Mouse (Mus musculus): ENCODE measurements around the gene Col5a1. TPM values are rescaled to one million over a fixed set of nuclear protein-coding genes. Genes with fewer than 3 reads are reported as not detected.
A peak's percentile ranks its signal among the peaks of the same experiment; 100 is the strongest.

The Col5a1 gene
- total RNA-seq, 2 experiments from 2014 or later = 14.8 to 17.9 TPM

DNA sequence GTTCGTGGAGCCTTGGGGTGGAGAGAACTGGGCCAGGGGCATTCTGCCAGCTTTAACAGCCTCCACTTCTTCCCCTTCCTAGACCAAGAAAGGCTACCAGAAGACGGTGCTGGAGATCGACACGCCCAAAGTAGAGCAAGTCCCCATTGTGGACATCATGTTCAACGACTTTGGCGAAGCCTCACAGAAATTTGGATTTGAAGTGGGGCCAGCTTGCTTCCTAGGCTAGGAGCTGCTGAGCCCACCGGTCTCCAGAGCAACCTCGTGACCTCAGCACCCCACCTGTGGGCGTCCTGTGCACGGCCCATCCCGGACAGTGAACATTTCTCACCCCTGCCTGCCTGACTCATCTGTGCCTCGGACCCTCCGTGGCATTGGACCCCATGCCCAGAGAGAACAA lies 150.6 kb downstream of the Col5a1 start:
- no peak for DNase-seq

DNA sequence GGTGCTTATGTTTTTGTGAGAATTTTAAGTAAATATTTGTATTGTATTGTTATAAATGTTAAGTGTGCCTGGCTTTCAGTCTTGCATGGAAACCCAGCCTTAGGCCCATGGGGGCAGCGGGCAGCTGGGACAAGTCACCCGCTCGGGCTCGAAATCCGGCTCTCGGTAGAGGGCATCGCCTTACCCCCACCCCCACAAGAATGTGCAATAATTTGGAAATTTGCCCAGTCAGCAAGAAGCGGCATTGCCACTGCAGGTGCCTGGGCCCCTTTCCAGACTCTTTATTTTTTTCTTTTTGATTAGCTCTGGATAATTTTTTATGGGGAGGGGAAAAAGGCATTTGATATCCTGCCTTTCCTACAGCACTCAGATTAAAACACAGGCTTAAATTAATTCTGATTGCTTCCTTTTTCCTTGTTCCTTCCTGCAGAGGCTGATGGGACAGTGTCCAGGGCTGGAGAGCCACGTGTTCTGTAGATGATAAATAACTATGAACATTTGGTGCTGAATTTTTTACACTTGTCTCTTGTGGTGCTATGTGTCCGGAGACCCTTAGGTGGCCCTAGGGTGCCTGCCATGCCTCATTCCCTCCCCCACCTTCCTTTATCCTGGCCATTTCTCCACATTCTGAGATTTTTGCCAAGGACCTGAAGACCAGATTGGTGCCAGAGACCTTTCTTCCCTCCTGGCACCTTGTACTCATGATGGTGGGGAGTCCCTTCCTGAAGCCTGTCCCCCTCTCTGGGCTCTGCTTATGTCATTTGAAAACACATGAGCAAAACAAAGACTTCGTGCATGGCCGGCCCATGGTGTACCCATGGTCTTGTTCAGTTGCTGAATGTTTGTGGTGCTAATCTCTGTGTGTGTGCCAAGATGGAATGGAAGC lies 151.5 kb downstream of the Col5a1 start:
- peak; percentile 12 to 13 for DNase-seq

DNA sequence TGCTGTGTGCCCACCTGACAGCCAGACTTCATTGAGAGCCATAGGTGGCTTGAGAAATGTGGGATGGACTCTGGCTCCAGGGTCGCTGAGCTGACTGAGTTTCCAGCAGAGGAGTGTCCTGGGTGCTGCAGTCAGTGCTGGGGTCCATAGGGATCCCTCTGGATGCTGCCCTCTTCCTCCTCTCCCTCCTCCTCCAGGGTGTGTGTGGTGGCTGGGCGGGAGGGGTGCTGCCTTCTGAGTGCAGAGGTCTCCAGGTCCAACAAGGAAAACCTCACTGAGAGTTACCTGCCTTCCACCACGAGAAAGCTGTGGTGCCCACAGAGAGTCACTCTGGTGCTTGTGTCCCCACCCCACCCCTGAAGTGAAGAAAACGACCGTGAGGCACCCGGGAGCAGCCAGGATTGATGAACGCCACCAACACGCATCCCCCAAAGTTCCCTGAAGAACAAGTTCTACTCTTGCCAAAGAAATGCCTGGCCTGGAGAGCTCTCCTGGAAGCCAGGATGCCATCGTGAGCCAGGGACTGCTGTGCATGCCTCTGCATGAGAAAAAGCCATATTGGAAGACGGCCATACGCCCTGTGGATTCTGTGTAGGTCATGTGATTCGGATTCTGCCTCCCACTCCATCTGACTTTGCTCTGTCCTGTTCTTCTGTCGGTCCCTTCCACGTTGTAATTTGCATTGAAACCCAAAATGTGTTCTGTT lies 152.3 kb downstream of the Col5a1 start:
- DNase-seq = peak; percentile 54 to 65

DNA sequence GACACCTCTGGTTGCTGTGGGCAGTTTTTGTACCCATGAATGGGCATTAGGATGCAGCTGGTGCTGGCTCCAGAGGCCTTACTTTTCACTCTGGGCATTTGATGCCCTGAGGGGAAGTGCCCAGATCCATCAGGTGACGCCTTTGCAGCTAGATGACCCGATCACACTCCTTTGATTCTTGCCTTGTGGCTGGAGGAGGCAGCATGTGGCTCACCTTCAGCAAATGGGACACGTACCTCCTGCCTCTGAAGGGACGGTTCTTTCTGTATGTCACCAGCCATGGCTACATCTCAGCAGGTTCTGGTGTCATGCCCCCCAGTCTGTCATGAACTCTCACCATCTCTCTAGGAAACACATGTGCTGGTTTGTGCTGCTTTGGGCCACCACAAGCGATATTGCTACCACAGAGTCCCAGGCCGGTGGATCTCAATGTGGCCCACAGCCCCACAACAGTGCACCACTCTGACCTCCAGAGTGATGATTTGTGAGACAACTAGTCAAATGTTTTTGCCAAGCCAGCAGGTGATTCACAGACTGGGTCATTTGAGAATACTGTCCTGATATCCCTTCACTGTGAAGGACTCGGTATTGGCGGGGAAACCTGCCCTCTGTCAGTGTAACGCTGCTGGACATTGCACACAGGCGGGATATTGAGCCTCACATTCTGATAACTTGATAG lies 153.6 kb downstream of the Col5a1 start:
- DNase-seq = no peak

DNA sequence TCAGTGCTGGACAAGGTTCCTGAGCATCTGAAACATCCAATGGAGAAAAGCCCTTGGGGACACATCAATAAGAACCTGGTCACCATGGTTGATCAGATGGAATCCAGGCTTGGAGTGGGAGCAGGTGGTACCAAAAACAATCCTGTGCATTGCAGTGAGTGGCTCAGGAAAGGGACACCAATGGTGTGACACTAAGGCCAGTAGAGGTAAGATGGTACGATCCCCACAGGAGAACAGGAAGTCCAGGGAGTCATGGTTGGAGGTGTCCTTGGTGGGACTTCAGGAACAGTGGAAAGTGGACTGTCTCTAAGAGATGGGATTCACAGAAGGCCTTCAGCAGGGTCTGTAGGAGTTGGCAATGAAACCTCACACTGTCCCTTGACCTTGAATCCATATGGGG lies 154.2 kb downstream of the Col5a1 start:
- no peak for DNase-seq

DNA sequence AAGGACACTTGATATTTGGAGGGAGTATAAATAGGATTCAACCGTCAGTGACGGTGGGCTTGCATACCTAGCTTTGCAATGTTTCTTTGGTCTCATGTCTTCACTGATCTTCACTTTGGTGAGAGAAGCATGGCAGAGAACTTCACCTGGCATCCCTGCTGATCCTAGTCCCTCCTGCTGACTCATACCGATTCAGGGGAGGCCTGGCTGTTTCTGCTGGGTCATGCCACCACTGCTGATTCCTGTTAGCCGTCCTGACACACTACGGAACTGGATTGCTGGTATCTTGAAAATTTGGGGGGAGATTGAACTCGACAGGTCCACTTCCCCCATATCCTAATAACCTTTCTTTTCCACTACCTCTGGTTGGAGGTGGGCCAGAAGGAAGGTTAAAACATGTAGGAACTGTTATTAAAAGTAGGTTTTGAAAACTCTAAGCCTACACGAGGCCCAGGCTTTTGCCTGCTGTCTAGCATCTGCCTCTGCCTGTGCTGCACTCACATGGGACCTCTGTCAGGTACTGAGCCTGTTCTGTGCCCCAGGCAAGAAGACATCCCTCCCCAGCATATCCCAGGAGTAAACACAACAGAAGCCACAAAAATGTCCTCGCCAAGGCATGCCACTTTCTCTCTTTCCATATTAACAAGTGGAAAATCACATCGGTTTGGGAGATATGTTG lies 158.8 kb downstream of the Col5a1 start:
- DNase-seq = no peak

DNA sequence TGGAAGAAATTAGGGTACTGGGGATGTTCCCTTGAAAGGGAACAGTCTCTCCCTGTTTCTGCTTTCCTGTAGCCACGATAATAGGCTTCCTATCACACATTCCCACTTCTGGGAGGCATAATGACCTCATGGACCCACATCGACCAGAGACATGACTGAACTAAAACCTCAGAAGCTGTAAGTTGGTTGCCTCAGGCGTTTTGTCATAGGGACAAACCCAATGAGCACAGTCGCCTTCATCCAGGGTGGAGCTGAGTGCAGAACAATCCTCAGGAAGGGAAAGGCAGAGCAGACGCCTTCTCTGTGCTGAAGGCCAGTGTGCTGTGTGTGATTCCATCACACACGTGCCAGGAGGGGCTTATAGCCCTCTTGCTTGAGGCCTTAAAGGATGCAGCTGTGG lies 160.1 kb downstream of the Col5a1 start:
- no peak for DNase-seq

DNA sequence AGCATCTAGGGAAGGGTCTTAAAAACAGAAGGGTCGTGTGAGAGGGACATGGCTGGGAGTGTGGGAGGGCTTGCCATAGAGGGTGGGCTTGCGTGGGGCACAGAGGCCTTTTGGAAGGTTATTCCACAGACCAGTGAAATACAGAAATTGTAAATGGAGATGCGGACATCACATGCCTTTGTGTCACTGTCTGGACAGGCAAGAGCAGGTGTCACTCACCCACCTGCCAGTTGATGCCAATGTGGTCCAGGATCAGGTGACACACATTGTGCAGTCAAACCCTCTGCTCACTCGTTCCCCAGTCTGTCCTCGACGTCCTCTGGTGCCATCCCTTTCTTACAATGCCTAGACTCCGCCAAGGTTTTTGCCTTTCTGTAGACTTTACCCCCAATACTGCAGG lies 160.9 kb downstream of the Col5a1 start:
- DNase-seq = no peak

DNA sequence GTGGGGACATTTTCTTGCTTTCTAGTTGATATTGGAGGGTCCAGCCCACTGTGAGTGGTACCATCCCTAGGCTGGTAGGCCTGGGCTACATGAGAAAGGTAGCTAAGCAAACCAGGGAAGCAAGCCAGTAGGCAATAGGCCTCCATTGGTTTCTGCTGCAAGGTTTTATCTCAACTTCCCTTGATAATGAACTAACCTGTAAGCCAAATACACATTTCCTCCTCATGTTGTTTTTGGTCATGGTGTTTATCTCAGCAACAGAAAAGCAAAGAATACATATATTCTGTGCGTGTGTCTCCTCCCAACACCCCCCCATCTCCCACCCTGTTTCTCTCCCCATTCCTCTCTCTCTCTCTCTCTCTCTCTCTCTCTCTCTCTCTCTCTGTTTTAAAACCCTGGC lies 173.7 kb downstream of the Col5a1 start:
- DNase-seq = no peak

DNA sequence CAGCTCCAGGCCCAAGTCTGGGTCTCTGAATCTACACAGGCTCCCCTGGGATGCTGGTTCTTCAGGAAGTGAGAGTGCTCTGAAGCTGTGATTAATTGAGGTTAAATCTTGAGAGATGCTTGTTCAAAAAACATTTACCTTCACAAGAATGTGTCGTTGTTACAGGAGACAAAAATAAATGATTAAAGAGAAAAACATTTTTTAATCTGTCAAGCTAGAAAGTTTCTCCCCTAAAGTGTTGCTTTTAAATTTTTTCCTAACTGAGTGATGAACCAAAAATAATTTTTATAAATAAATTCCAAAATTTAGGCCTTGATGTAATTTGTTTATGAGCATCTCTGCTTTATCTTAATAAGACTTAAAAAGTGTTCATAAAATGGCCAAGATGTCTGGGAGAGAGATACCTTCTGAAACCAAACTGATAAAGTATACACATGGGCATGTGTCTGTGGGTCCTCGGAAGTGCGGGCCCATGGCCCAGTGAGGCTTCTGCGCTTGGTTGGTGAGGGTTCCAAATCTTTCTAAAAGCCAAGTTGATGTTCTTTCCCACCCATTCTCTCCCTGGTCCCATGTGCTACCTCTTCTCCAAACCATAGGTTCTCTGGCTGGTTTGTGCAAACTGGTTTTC lies 177.6 kb downstream of the Col5a1 start:
- no peak for DNase-seq

DNA sequence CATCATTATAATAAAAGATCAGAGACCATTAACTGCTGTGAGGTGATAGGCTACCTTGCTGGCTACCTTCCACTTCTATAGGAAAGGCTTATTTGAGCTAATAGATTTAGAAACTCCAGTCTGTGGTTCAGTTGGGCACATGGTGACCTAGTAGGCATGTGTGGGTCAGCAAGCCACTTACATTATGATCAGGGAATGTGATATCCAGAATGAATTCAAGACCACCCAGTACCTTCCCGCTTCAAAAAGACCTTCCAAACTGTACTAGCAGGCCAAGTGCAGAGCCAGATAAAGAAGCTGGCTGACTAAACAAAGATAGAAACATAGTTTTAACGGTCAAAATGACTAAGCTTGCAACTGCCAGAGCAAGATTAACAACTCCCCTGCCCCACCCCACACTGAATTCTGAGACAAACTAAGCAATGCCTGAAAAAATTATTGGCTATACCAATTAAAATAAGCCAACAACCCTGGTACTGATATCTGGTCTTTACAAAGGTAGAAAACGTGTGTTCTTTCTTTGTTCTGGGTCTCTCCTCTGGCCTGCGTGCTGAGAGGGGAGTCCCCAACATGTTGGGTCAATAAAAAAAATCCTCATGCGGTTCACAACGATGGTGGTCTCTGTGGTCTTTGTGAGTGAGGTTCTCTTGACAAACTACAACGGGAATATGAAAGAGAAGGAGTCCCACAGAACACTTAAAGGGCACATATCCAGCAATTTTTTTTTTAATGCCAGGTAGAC lies 178.3 kb downstream of the Col5a1 start:
- DNase-seq = no peak

DNA sequence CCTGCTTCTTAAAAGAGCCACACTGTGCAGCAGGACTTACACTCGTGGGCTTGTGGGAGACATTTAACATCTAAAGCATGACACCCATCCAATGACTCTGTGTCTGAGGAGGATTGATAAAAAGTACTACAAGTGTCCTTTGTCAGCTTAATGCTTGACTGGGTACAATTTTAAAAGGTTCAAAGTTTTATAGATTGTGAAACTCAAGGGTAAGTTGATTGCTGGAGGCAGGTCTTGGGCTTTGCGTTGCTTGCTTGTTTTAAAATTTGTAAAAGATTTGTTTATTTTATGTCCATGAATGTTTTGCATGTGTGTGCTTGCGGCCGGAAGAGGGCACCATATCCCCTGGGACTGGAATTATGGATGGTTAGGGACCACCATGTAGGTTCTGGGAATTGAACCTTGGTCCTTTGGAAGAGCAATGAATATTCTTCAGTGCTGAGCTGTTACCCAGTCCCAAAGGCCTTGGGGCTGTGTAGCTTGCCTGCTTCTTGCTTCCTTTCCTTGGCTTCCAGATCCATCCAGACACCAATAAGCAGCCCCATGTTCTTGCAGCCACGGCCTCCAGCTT lies 178.9 kb downstream of the Col5a1 start:
- DNase-seq = no peak

DNA sequence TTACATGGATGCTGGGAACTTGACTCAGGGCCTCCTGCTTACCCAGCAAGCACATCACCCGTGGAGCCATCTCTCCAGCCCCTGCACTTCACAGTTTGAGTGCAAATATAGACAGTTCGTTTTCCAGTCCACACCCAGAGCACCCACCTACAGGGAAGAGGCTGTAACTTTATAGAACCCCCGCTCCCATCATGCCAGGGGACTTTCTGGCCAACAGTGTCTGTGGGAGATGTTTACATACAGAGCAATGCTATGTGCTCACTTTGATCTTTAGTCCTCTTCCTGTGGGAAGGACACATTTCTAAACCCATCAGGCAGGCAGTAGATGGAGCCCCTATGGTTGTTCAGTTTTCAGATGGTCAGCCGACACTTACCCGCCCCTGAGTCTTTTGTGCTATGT lies 180.5 kb downstream of the Col5a1 start:
- no peak for DNase-seq

DNA sequence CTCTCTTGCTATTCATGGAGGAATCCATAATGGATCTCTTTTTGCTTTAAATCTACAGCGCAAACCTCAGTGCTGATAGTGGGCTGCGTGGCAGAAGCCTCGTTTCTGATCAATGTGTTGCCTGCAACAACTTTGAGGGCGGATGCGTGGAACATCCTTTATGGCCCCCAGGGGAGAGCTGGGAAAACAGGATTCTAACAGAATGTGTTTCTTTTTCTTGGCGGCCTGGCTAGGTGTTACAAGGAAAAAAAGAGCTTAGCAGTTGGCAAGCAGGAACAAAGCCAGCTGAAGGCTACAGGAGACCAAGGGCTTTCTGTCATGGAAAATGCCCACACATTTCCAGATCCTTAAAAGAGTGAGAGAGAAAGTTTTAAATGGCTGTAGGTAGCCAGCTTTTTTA lies 180.9 kb downstream of the Col5a1 start:
- DNase-seq = peak in 1 of 2 experiments; percentile 16

DNA sequence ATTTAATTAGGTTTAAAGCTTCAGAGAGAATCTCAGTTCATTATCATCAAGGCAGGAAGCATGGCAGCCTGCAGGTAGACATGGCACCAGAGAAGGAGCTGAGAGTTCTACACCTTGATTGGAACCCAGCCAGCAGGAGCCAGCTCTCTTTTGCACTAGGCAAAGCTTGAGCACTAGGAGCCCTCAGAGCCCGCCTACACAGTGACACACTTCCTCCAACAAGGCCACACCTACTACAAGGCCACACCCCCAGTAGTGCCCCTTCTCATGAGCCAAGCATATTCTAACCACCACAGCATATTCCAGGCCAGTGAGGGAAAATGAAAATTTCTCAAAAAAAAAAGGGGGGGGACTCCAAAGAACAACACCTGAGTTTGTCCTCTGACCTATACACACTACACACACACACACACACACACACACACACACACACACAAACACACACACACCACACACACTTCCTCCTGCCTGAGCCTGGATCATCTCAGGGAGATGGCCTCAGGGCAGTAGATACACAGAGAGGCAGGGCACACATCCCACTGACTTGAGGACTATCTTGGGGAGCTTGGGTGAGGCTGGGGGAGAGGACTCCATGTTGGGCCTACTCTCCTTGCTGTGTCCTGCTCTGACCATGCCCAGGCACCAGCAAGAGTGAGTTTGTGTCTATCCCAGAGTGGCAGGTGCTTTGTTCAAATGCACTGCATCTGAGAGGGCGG lies 181.8 kb downstream of the Col5a1 start:
- DNase-seq = no peak

DNA sequence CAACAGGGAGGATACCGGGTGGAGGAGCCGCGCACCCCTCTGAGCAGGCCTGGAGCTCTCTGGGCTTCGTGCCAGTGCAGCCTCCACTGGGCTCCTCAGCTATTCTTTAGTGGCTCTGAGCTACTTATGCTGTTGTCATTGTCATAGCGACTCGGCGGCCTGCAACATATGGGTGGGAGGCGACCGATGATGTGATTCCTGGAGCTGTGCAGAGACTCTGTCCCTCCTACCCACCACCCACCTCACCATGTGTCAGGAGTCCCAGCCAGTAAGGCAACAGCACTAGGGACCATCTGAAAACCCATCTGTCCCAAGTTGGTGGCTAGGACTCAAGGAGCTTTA lies 182.3 kb downstream of the Col5a1 start:
- no peak for DNase-seq

DNA sequence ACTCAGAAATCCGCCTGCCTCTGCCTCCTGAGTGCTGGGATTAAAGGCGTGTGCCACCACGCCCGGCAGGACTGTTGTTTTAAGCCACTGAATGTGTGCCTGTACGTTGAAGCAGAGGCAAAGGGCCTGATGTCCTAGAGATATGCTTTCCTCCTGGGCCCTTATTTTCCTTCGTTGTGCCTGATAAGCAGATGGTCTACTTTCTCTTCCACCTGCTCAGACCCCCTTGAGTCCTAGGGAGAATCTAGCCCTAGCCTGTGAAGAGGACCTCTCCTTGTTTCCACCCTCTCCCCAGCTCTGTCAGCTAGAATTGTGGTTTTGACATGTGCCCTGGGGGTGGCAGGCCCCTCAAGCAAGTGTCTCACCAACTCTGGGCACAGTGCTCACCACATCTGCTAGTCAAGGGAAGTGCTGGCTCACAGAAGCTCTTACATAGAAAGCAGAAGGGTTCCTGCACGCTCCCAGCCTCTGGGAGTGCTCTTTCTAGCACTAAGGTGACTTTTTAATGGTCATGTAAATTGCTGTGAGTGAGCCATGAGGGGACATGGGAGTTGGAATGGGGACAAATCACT lies 189.5 kb downstream of the Col5a1 start:
- no peak for DNase-seq

DNA sequence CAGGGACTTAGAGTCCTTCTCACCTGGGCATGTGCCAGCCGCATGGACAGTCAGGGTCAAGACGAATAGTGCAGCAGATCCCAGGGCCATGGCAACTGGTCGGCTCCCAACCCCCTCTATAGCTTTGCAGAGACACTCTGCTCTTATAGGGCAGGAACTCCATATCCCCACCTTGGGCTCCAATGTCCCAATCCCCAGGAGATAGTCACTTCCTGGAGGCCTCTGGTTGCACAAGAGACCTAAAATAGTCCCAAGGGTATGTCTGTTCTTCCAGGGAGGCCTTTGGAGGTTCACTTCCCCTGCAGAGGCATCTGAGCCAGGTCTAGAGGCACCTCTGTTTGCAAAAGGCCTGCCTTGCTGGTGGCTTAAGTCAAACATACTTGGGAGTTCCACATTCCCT lies 198.5 kb downstream of the Col5a1 start, which contains the start of gene Fcnb:
Fcnb (minus strand) TSS at position 118 of the 400 bp plus-strand sequence.
- DNase-seq = no peak

DNA sequence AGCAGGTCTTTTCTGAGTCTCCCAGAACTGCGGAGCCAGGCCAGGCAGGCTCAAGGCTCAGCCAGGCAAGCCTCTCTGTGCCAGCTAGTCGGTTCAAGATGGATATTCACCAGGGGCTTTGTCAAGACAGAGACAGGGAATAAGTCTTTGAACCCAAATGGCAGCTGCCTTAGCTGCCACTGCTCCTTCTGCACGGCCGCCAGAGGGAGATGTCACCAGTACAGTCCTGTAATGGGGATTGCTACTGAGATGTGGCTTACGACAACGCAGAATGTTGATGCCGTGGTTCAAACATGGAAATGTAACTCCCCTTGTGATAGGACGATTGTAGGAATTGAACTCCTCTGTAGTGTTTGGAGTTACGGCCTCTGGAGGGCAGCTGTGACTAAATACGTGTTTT lies 199.9 kb downstream of the Col5a1 start:
- no peak for DNase-seq

DNA sequence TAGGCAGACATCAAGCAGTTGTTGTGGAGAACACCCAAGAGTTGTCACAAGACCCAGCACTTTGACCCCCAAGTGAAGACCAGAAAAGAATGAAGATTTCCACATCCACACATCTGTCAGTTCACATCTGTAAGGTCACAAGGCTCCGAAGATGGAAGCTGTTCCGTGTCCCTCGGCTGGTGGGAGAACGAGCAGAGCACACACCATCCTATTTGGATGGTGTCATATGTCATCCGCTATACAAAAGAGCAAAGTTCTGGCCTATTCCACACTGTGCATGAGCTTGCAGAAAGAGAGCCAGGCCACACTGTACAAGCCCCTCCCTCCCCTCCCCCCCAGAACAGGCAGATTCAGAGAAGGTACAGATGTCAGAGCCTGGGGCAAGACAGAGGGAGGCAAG lies 202.9 kb downstream of the Col5a1 start:
- no peak for DNase-seq
